Mouse (Mus musculus) cerebellum, adult 9-10 months (tissue): Measurements from ENCODE around the gene Magoh.

Experiments
- DNase-seq: peaks from one replicate; pipeline ENCODE4 v3.0.0; 2022

The Magoh gene

DNA sequence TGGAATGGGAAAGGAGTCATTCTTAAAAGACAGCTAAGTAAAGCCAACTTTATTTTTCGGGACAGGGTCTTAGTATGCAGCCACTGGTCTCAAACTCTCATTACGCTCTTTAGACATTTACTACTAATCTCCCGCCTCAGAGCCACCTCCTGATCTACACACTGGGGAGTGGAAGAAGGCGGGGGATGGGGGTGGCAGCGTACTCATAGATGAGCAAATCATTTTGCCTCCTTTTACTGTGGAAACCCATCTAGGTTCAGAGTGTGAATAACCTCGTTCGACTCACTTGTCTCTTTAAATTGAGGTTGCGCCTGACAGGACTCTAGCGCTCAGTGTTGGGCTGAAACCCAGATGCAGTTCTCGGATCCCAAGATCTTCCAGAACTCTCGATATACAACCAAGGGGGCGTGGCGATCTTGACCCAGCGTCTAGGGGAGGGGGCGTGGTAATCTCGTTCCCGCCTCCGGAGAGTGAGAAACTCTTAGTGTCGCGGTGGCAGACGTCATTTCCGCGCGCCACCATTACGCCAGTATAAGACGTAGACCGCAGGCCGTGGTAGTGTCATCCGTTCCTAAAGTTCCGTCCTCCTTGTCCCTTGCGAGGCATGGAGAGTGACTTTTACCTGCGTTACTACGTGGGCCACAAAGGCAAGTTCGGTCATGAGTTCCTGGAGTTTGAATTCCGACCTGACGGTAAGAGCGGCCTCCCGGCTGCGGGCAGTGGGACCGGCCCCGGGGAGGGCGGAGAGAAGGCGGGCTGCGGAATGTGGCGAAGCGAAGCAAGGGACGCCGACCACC lies at the start of gene Magoh:
Gene Magoh, plus strand, starts transcription at position 502 of the 797 bp plus-strand sequence.
- DNase-seq: peak; percentile 96

DNA sequence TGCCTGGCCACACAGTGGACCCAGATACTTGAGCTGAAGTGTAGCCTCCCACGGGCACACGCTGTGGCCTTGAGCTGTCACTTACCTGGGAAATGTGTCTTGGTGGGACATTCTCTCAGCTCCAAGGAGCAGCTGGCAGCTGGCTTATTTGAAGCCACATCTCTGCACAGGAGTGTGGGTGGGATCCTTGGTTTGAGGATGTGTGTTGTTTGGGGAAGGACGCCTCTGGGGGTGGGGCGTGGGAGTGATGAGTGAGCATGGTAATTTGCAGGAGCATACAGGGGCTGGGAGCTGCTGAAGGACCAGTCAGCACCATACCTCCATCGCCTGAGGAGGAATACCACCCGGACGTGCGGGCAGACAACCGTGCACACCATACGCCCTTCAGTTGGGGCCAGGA lies 49.4 kb upstream of the Magoh start:
- no peak for DNase-seq

DNA sequence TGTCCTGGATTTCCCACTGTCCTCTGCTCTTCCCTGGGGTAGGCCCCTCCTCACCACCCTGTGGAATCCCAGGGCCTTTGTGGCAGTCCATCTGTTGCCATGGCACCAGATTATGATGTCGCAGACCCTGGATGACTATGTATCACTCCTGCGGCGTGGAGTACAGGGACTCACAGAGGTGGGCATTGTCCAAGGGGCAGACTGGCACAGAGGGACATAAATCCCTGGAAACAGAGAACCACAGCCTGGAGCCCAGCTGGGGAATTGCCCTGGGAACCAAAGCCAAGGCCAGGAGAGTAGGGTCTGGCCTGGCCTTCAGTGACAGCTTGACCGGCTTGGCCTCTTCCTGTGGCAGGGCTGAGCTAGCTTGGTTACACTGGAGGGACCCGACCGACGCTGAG lies 48.7 kb upstream of the Magoh start:
- DNase-seq: peak; percentile 55

DNA sequence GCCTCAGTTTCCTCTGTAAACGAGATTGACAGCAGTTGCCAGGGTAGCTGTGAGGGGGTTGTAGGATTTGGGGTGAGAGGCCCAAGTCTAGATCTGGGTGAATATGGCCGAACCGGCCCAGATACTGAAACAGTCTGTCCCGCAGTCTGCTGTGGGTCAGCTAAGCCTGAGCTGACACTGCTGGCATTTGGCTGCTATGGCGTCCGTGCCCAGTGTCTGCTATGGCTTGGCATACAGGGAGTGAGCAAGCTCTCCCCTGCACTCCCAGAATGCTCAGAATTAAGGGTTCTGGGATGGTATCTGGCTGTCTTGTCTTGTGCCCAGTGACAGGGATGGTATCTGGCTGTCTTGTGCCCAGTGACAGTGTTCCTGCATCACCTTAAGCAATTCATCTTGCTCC lies 47.9 kb upstream of the Magoh start:
- no peak for DNase-seq

DNA sequence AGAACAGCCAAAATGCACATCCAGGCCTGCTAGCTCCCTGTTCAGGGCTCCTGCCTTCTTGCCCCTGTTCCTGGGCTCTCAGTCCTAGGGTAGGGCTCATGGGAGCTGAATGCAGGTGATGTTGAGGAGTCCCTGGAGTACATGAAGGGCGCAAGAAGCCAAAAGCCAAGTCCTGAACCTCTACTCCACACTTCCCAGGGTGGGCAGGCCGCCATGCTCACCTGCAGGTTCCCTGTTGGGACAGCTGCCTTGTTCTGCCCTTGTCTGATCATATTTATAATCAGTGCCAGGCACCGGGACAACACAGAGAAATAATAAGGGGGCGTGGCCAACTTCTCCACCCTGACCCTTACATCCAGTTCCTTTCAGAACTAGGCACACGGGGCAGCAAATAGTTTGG lies 46.0 kb upstream of the Magoh start:
- DNase-seq: no peak

DNA sequence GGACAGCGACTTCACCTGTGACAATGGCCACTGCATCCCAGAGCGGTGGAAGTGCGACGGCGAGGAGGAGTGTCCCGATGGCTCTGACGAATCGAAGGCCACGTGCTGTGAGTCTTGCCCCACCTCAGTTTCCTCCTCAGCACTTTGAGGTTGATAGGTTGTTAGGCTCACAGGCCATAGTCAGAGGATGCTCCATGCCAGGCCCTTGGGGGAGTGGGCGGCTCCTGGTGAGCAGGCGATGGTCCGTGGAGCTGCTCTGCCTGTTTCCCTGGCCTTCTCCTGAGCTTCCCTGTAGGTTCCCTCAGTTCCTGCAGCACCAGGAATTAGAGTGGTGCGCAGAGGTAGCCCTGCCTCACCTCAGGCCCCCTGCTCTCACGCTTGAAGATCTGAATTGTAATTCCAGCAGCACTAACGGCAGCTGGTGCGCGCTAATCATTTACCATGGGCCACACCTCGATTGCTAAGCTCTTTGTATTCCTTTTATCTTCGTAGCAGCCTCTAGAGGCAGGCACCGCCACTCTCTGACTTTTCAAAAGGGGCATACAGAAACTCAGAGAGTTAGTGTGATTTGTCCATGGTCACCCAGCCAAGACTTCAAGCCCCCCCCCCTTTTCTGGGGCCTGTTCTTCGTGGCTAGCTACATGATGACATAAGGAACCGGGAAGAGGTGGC lies 44.8 kb upstream of the Magoh start:
- DNase-seq: no peak

DNA sequence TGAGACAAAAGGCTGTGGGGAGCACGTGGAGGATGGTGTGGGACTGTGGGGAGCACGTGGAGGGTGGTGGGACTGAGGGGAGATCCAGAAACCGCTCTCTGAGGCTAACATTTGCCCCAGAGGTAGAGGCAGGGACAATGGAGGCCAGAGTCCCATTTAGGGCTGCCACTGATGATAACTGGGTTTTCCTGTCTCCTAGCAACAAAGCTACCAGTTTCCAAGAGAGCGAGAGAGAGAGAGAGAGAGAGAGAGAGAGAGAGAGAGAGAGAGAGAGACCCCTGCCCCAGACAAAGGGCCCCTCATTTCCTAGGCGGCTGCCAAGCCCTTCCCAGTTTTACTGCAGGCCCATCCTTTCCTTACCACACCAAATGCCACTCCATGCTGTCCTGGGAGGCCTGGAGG lies 44.0 kb upstream of the Magoh start:
- no peak for DNase-seq

DNA sequence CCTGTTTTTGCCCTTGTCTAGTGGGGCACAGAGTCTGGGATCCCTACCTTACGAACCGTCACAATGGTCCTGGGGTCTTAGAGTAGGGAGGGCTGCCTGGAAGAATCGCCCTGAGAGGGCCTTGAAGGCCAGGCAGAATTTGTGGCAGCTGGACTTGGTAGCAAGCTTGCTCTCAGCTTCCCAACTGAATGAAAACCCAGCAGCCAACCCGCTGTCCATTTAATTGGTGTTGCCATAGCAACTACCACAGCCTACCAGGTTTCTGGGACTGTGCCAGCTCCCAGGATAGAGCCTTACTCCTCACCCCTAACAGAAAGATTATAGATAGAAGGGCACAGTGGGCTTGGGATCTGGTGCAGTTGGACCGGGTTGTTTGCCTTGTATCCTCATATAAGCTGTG lies 42.8 kb upstream of the Magoh start:
- peak; percentile 73 for DNase-seq

DNA sequence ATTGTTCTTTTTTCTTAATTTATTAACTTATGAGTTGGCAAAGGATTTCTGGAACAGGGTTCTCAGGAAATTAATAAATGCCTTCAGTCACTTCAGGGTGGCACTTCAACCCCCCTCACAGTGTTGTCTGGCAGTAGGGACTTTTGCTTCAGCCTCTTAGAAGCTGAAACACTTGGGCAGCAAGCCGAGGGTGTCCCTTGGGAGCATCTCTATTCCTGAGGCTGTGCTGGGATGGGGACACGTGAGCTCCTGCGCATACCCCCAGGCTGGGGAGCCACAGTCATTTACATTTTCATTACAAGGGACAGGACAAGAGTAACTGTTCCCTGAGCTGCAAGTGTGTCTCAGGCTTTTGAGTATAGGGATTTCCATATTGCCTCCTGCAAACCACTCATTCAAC lies 41.6 kb upstream of the Magoh start:
- no peak for DNase-seq

DNA sequence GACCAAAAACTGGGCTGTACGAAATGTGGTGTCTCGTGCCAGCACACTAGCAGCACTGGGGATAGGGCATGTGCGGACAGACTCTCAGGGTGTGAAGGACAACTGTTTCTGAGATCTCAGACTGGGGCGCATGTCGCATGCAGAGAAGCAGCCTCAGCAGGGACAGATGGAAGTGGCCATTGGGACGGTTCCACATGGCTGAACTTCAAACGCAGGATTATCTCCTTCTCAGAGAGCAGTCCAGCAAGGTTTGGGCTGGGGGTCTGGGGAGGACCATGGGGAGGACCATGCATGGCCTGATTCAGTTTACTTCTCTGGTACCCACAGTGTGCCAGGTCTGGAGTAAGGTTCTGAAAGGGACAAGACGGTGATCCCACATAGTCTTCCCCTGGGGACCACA lies 35.9 kb upstream of the Magoh start:
- peak; percentile 85 for DNase-seq

DNA sequence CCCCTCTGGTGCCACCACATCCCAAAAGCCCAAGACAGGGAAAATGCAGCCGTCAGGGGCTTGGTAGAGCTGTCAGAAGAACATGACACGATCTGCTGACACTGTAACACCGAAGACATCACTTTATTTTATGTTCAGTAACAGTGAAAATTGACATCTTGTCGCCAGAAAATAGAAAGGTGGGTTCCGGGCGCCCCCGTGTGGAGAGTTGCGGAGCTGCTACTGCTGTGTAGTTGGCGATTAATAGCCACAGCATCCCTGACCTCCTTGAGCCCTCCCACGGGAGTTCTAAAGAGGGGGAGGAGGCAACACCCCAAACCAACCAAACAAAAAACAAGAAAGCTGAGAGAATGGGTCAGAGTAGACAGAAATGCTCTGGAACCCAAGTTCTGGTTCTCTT lies 34.6 kb upstream of the Magoh start:
- DNase-seq: peak; percentile 87

DNA sequence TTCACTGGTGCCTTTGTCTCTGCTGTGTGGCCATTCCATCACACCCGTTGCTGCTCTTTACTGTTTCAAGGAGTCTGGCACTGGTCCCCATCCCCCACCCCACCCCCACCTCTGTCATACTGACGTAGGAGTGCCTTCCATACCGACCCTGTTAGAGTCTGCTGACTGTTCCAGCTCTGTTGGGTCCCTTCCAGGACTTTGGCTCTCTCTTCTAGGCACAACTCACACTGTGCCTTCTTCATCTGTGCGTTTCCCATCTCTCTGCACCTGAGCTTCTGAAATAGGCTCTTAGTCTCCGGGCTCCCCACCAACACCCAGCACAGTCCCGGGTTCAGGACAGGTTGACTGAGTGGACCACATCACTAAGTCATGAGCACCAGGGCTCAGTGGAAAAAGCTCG lies 32.8 kb upstream of the Magoh start:
- DNase-seq: no peak

DNA sequence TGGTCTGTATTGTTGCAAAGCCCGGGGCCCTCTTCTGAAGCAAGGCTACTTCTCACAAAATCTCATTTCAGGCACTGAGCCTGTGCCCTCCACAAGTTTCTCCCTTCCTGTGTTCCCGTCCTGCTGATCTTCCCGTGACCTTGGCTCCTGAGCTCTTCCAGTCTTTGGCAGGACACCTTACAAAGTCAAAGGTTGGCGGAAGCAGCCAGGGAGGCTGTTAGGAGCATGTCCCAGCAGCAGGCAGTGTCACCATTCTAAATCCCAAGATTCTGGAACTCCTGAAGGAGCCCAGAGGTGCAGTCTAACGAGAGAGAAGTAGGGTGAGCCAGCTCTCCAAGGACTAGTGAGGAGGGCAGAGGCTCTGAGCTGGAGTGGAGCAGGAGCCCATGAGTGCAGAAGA lies 31.0 kb upstream of the Magoh start:
- no peak for DNase-seq

DNA sequence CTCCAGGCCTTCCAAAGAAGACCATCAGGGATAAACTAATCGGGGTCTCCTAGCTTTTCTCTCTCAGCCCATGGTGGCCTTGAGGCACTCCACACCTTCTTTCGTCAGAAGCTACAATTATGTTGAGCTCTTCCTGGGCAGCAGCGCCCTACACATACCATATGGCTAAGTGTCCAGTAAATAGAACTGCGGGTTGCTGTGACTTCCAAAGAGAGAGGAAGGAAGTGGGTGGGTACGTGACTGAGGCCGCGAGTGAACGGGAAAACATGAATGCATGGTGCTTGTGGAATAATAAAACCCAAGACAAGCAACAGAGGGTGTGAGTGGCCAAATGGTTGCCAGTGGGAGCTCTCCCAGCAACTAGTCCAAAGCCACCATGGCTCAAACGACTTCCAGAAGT lies 29.9 kb upstream of the Magoh start:
- no peak for DNase-seq

DNA sequence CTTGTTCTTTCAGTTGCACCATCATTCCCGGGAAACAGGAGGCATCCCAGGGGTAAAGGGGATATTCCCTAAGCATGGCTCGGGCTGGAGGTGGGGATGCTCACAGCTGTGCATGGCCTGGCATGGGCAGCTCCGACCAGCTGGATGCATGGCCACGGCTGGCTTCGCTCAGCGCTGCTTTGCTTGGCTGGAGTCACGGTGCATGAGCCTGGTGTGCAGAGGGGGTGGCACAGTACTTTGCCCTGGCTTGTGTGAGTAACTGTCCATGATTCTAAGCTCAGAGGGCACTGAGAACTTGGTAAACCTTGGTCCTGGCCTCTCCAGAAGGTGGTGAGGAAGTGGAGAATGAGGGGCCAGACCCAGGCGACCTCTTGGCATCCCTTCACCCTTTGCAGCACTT lies 29.5 kb upstream of the Magoh start:
- DNase-seq: no peak

DNA sequence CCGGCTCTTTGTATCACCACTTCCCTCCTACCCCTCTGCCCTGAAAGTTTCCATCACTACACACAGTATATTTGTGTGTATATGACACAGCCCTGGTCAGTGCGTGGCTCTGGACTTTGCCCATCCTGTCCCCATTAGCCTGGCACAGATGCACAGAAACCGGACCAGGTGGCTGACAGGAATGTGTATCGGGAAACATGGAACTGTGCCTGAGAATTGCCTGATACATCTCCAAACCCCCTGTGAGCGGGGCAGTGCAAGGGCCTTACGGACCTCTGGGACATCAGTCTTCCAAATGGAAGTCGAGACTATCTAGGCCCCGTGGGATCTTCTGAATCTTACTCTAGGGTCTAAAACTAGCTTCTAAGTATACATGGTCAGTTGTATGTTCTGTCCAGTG lies 26.2 kb upstream of the Magoh start:
- no peak for DNase-seq

DNA sequence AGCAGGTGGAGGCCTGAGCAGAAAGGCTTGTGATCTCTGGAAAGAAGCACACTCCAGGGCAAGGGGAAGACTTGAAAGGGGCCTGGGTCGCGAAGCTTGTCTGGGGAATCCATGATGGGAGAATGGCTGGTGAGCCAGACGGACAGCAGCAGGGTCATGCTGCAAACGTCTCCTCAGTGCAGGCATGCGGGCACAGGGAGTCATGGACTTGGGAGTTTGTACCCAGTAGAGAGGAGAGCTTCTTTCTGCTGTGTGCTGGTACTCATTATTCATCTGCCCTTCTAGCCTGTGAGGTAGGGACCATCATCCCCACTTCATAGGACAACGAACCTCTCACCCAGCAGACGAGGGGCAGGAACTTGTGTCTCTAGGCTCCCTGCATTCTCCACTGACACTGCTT lies 25.7 kb upstream of the Magoh start:
- no peak for DNase-seq

DNA sequence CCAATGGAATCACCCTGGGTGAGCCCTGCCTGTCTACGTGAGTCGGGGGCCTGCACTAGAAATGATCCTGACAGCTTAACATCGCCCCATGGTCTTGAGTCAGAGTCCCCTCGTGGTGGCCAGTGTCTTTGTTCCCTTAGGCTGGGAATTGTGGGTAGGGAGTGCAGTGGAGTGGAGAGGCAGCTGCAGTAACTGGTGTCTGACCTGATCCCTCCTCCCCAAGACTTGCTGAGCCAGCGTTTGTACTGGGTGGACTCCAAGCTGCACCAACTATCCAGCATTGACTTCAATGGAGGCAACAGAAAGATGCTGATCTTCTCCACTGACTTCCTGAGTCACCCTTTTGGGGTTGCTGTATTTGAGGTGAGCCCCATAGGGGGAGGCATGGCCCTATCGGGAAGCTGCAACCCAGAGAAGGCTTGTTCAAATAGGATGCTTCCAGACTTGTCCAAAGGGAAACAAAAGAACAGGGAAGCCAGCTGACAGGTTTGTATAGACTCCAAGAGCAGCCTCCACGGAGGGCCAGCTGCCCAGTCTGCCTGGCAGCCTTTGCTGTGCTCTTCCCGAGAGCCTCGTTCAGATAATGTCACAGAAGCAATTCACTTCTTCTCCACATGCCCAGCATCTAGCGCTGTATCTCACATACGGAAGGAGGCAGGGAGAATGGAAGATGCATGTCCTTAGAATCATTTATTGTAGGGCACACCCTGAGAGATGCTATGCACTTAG lies 22.4 kb upstream of the Magoh start:
- peak; percentile 56 for DNase-seq

DNA sequence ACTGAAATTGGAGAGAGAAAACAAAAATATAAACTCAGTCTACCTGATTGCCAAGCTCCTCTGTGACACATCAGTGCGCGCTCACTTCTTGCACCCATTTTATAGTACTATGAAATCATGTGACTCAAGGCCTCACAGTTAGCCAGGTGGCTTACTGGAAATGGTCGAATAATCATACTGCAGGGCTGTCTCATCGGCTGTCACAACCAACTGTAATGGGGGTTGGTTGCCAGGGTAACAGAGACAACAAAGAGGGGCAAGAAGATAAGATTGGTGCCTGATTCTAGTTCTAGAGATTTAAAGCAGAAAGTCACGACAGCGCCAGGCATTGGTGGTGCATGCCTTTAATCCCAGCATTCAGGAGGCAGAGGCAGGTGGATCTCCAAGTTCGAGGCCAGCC lies 20.6 kb upstream of the Magoh start:
- DNase-seq: no peak

DNA sequence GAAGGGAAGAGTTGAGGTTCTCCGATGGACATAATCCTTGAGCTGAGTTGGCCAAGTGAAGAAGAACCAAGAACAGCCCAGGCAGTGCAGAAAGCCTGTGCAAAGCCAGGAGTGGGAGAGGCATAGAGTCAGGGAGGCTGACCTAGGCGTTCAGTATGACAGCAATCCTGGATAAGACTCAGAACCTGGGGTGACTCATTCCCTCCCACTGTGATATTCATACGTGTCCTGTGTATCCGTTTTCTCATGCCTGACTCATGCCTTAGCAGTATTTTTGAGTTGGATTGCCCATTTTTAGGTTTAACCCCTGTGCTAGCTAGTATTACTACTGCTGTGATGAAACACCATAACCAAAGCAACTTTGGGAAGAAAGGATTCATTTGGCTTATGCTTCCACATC lies 14.7 kb upstream of the Magoh start:
- DNase-seq: no peak

DNA sequence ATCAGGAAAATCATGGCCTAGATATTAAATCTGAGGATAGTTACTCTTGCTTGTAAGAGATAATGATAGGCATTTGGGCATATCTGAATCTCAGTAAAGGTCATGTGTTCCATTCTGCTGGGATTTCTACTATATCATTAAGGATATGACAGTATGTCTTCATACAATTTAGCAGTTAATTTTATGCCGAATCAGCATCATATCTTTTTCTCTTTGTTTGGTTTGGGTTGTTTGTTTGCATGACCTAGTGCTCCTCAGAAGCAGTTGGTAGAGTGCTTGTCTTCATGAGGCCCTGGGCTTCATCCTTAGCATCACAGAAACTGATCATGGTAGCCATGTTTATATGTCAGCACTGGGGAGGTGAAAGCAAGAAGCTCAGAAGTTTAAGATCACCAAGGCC lies 2.1 kb downstream of the Magoh start:
- DNase-seq: no peak

DNA sequence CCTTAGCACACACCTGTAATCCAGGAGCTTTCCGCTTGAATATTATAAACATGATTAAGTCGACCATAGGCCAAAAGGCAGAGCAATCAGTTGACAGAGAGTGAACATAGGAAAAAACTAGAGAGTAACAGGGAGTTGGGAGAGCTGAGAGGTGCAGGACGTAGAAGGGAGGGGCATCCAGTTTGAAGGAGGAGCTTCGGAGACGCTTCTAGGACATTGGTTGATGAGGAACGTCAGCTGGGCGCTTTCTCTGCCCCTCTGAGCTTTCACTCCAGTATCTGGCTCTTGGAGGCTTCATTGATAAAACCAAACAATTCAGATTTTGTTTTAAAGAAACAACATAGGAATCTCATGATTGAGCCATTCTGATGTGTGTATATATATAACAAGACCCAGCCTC lies 6.8 kb downstream of the Magoh start:
- no peak for DNase-seq

DNA sequence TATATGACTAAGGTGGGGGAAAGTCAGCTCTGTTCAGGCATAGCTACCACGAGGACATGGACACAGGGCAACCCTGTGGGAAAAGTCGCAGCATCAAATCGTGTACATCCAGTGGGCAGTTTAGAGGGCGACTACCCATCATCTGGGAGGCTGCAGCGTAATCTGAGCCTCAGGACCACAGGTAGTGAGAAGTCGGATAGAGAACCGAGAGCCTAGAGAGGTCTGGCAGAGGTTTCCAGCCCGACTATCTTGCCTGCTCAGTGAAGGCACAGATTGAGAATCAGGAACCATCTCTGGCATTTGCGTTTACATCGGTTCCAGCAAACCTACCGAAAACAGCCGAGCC lies 9.8 kb downstream of the Magoh start:
- DNase-seq: no peak

DNA sequence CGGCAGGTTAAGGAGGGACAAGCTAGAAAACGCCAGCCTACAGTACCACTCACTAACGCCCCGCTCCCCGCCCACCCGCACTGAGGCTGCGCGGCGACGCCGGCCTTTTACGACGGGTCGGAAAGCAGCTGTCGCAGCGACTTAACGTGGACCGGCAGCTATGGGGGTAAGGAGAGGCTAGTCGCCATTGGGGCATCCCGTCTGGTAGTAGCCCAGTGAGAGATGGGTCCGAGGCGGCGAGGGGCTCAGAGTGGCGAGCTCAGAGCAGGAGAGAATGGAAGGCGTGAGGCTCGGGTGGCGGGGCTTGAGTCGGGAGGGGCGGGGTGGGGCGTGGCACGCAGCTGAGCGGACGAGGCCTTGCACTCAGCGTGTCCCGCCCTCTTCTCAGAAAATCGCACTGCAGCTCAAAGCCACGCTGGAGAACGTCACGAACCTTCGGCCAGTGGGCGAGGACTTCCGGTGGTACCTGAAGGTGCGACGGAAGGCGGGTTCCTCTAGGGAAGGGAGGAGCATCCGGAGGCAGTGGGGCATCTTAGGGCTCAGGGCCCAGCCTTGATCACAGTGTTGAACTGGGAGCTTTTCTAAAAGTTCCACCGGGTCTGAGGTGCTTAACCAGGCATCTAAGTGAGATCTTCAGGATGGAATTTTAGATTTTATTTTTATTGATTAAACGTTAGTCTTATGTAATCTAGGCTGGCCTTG lies 10.3 kb downstream of the Magoh start, which contains the start of gene 0610037L13Rik:
Gene 0610037L13Rik, plus strand, starts transcription at position 83 of the 702 bp plus-strand sequence.
- DNase-seq: peak; percentile 96
